Mouse (Mus musculus) gastrocnemius, postnatal 4 days (tissue): Measurements from ENCODE around the gene Ptprt. TPM values are rescaled to one million over a fixed set of nuclear protein-coding genes. Genes with fewer than 3 reads are reported as not detected.
"Not testable (repeated sequence)": the region's sequence is repeated elsewhere in the genome, so short reads cannot be mapped to it uniquely, and the experiment has no call there.

Experiments
- DNase-seq, 2 experiments: peaks; one replicate each; pipeline ENCODE4 v3.0.0; 2021 to 2022; ENCODE audit warnings: low spot score in 2 of 2, mixed read lengths in 2 of 2
- total RNA-seq, 2 experiments: library from RNA; stranded (reverse); gene quantifications; 2 replicates each; pipeline ENCODE4 v1.2.3; 2021

Gene Ptprt
- total RNA-seq, 2 experiments from 2014 or later = 1.3 to 2.5 TPM

GRCm38 (mm10) chr2:161553651-161554050 lies 1107.3 kb downstream of the Ptprt start:
- DNase-seq = no peak

DNA sequence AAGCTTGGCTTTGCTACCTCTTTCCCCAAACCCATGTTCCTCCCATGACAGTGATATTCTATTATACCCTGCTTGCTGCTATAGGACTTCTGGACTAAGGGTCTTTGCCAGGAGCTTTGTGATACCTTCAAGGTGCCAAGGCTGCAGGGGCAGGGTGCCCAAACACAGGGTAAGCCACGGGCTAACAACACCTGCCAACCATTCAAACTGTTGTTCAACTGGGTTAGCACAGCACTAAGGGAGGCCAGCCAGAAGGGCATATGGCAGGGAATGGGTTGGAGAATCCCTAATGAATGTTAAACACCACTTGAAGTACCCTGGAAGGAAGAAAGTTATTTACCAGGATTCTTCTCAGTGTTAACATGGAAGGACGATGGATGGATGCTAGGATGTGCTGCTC lies 1108.9 kb downstream of the Ptprt start:
- DNase-seq = no peak

DNA sequence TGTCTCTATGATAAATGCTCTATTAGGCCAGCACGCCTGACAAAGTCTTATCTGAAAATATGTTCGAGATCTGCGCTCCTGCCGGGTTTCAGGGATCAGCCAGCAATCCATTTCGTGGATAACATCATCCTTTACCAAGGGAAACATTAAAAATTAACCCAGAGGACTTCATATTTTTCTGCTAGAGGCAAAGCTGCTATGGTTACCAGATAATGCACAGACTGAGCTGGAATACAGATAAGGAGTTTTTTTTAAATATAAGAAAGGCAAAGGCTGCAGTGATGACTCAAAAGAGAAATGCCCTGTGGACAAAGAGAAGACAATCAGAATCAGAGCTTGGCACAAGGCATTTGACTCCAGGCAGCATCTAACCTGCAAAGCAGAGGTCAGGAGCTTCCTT lies 1111.4 kb downstream of the Ptprt start:
- no peak for DNase-seq

DNA sequence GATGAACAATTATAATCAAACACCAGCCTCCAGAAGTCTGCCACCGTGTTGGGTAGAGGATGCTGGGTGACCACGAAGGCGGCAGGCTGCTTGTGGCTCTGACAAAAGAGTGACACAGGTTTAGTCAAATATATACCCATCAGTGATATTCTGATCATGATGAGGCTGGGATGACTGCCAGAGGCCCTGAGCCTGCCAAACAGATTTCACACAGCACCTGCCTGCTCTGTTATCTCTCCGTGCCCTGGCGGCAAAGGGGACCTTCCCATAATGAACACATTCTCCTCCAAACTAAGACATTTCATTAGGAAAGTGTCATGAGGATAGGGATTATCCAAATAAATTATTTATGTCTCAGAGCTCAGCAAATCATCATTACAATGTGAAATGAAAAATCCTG lies 1113.6 kb downstream of the Ptprt start:
- no peak for DNase-seq

DNA sequence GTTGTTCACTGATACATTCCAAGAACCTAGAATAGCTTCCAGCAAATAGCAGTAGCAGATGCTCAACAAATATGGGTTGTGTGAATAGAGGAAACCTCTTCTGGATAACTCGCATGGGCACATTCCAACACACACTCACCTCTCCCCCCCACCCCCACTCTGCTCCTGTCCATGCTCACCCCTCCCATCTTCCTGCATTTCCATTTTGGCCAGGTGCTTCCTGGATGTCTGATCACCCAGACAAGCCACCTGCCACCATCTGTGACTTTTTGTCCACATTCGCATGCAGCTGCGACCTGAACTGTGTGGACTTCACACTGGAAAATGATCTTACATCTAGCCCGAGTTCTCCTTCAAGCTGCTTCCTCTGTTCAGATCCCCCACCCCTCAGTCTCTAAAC lies 1115.5 kb downstream of the Ptprt start:
- DNase-seq = no peak

DNA sequence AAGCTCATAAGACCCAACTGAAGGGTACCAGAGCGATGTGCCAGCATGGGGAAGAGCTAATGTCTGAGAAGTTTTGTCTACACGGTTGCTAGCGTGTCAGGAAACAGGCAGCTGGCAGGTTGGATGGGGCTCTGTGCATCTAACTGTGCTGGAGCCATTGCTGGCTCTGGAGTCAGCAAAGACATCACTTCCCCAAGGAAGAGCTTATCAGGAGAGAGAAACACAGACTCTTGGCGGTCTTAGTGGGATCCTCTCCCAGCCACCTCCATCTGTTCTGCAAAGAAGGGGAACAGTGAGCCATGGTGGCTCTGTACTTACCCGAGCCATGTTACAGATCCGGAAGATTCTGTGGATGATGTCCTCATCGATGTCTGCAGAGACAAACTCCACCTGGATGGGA lies 1126.8 kb downstream of the Ptprt start:
- DNase-seq = no peak

- DNase-seq = no peak
Measured at GRCm38 (mm10) chr2:161527192-161527591, 1133.8 kb downstream of the Ptprt start.

GRCm38 (mm10) chr2:161519671-161520070 lies 1141.3 kb downstream of the Ptprt start:
- DNase-seq = no peak

DNA sequence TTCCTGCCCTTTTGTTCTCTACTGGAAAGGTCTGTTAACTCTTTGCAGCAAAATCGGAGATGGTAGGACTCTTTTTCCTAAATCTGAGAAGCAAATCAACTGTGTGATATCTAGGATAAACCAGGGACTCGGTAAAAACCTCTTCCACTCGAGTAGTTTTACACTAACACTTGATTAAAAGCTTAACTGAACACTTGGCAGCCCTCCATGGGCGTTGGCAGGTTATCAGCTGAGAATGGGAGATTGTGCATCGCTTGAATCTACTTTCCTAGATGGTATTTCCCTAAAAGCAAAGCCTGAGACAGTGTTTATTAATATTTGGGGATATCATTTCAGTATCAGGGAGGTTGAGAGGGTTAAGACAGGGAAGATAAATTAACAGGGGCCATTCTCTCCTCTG lies 1144.0 kb downstream of the Ptprt start:
- DNase-seq = peak in 1 of 2 experiments; percentile 26

DNA sequence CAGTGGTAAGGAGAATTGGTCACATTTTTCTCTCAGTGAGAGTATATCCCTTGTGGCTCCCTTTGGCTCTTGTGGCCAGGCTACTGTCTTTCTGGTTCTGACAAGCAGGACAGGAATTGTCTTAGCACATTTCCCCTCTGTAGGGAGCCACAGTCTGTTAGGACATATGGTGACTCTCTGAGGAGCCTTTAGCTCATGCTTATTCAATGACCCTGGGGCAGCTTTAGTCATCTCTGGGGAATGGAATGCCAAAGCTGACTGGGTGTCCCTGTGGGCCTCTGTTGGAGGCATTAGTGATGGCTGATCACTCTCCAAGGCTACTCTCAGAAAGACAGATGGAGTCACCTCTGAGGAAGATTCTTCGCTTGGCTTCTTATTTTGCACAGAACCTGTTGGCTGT lies 1147.7 kb downstream of the Ptprt start:
- DNase-seq = no peak

DNA sequence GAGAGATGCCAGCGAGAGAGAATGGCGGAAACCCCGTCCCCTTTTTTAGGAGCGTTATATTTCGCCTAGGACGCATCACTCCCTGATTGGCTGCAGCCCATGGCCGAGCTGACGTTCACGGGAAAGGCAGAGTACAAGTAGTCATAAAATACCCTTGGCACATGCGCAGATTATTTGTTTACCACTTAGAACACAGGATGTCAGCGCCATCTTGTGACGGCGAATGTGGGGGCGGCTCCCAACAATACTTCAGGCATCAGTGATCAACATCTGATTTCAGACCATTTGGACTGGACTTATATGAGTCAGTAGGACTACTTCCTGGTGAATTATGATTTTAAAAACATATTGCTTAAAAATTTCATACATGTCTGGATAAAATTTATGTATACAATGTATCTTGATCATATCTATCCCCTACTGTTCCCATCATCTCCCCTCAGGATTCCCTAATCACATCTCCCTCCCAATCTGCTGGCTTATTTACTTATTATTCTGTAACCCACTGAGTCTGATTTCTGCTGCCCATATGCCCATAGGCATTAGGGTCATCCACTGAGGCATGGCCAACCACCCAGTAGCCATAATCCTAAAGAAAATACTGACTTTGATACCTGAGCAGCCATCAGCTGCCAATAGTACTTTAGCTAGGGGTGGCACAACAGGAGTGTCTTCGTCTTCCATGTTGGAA lies 1148.9 kb downstream of the Ptprt start:
- DNase-seq = not testable (repeated sequence)

DNA sequence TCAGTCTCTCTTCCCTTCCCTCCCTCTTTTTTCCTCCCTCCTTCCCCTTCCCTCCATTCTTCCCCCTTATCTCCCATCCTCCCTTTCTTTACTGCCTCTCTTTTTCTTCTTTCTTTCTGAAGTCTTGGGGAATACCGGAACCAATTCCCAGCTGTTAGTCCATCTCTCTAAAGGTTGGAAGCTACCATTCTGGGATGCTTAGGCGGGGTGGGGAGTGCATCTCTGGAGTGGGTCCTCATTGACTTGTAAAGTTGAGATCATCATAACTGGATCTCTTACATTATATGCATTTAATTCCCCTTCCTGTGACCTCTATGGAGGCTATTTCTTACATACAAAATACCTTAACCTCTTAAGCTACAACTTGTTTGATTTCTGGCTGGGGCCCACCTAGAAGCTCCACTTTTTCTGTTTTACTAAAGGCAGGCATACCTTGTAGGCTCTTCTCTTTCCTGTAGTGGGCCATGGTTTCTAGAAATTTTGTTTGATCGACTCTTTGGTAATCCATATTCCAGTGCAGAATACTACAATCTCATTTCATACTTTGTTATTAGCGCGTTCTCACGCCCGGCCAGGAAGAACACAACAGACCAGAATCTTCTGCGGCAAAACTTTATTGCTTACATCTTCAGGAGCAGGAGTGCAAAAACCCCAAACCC lies 1149.7 kb downstream of the Ptprt start:
- no peak for DNase-seq

DNA sequence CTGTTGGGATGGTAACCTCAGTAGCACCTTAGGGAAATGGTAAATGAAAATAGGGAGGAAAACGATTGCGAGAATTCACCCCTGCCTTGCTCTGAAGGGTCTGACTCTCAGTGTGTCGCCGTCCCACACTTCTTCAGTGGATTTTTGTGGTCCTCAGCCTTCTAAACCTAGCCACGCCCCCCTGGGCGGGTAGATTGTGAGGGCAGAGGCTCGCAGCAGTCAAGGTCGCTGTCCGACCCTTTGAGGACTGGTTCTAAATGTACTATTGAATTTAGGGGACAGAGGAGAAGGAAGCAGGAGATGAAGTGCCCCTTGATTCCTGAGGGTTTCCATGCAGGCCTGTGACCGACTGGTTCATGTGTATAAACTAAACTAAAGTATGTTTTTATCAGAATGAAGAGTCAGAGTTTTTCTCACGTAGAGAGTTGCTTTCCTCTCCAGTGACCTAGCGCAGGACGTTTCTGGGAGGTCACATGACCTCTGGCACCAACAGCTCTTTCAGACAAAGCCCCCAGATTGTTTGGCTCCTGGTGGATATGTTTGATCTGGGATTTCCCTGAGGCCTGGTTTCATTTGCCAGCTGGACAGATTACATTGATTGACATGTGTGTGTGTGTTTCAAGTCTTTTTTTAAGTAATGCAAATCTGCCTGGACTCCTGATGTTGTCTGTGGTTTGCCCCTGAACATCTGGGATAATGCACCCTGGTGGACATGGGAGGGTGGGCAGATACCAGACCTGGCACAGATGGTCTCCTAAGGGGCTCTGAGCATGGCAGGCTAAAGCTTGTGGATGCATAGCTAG lies 1161.6 kb downstream of the Ptprt start:
- no peak for DNase-seq

DNA sequence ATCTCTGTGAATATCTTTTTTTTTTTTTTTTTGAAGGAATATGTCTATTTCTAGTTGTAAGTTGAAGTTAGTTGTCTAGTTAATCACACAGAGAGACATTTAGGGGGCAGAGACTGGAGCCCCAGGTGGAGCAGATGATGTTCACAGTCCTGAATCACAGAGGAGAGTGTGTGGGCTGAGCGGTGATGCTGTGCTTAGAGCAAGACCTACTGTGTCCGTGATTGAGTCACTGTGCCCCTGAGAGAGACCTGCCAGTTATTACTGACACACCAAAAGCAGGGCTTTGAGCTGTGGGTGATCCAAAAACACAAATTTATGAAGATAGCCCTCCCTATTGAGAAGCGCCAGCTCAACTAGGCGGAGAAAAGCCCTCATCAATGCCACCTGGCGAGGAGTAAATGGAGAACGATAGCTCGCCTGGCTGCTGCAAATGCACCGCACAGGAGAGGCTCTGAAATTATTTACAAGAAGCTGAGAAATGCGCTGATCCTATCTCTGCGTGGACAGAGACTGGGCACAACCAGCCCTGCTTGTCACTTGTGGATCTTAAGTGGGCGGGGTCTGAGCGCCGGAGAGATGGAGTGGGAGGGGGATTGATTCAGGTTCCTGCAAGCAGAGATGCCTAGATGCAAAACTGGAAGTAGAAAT lies 1162.4 kb downstream of the Ptprt start:
- no peak for DNase-seq

DNA sequence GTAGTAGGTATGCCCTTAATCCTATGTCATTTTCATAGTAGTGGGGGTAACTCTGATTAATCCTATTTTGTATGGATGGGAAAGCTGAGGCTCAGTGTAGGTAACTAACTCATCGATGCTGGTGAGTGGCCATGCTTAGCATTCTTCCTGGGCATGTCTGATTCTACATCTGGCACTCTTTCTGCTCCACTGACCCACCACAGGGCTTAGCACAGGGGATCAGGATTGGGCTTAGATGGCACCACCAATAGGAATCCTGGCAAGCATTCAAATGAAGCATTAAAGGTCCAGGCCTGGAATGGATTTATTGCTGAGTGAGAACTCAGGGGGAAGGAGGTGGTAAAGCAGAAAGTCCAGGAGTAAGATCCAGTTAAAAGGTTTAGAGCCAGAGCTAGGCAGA lies 1179.2 kb downstream of the Ptprt start:
- DNase-seq = no peak

GRCm38 (mm10) chr2:161480445-161480844 lies 1180.5 kb downstream of the Ptprt start:
- DNase-seq = no peak
